Mouse (Mus musculus): ENCODE results near the gene Rft1. TPM values are rescaled to one million over a fixed set of nuclear protein-coding genes. Genes with fewer than 3 reads are reported as not detected.

Rft1 gene
- polyA plus RNA-seq, 1 experiment from 2014 or later, result 4.1 TPM

DNA sequence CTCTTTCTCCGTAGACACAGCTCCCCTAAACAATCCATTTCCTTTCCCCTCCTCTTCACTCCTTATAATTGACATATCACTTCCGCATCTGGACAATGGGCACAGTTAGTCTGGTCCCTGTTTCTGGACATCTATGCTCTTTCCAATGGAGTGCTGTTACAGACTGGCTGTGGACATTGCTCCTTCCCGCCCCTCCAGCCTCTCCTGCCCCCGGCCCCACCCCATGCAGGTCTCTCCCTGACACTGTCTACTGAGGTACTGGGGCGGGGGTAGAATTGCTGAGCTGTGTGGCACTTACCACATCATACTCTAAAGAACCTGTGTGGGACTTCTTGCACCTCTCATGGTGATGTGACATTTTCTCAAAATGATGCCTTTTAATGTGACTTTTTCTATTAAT, 48.9 kb downstream of the Rft1 start:
- H3K9ac ChIP-seq (ENCODE audit: low read depth, low read length), result no peak overlapping the region
- no peaks in the 10 kb centered on the region for H3K27me3 ChIP-seq (ENCODE audit: control insufficient read depth, insufficient read depth, low read depth, low read length)
- H3K4me2 ChIP-seq (ENCODE audit: low read depth, low read length), result no peak overlapping the region
- WGBS (ENCODE audit: insufficient replicate concordance), result 56% methylated on average over 5 of the region's 5 CpGs
- H3K36me3 ChIP-seq (ENCODE audit: control insufficient read depth, insufficient read depth), result no peaks in the 10 kb centered on the region
- H3K4me3 ChIP-seq (ENCODE audit: low read depth, low read length), result no peak overlapping the region
- H3K27ac ChIP-seq (ENCODE audit: low read length), result peak overlapping the region; percentile 79
- H3K9me3 ChIP-seq (replicated peaks; ENCODE audit: control insufficient read depth, low read length), result no peaks in the 10 kb centered on the region
- peaks cover 9% of the 10 kb centered on the region for H3K4me1 ChIP-seq (ENCODE audit: control insufficient read depth, low read depth, low read length)
- peak; percentile 31; the same call in 1 of the 2 replicates for ATAC-seq (ENCODE audit: low read depth)

DNA sequence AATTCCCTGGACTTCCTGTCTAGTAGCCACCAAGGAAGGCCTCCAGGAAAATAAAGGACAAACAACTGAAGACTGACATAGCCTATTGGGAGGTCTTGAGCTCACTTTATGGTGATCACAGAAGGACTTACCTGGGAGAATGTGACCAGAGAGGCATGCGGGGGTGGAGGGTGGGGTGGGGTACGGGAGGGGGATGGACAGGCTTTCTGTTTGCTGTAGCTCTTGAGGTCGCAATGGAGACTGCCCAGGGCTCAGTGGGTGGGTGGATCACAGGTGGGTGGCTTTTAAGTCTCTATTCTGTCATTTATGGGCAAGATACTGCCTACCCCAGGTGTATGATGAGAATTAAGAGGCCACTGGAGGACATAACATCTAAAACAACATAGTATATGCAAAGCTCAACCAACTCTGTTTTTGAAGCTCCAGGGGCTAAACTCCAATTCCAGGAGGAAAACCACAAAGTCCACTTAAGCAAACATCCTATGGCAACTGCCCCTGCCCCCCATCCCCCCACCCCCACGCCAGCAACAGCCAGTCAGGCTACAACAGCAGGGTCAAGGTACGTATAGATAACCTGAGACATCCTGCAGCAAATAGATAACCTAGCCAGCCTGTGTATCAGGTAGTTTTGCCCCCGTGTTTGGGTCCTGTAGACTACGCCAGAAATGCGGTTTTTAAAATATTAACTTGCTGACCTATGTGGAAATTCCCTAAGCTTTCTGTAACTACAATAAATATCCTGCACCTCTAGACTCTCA, 50.1 kb downstream of the Rft1 start:
- Histone ChIP-seq H3K4me1 (ENCODE audit: control insufficient read depth, low read depth, low read length) (peaks cover 9% of the 10 kb centered on the region), H3K27ac (ENCODE audit: low read length) (peak overlapping the region; percentile 79), H3K4me3 (ENCODE audit: low read depth, low read length) (no peak overlapping the region), H3K9me3 (replicated peaks; ENCODE audit: control insufficient read depth, low read length) (no peaks in the 10 kb centered on the region), H3K27me3 (ENCODE audit: control insufficient read depth, insufficient read depth, low read depth, low read length) (no peaks in the 10 kb centered on the region), H3K36me3 (ENCODE audit: control insufficient read depth, insufficient read depth) (no peaks in the 10 kb centered on the region), H3K4me2 (ENCODE audit: low read depth, low read length) (no peak overlapping the region), H3K9ac (ENCODE audit: low read depth, low read length) (no peak overlapping the region)
- 30% methylated on average over 8 of the region's 8 CpGs for WGBS (ENCODE audit: insufficient replicate concordance)
- ATAC-seq (ENCODE audit: low read depth), result peak; percentile 89

DNA sequence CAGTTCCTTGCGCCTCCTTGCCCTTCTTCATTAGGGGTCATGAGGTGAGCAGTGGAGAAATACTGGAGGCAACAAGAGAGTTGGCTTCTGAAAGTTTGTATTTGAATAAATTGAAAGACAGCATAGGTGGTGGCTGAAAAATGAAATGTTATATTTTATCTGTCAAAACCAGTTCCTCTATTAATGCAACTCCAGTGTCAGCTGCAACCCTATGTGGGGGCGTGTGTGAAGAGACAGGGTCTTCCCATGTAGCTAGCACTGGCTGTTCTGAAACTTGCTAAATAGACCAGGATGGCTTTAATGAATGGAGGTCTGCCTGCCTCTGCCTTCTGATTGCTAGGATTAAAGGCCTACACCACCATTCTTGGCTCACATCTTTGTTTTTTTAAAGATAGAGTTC, 57.7 kb downstream of the Rft1 start:
- H3K4me1 ChIP-seq (ENCODE audit: control insufficient read depth, low read depth, low read length), result peaks cover 6% of the 10 kb centered on the region
- no peak overlapping the region for H3K27ac ChIP-seq (ENCODE audit: low read length)
- no peaks in the 10 kb centered on the region for H3K9me3 ChIP-seq (replicated peaks; ENCODE audit: control insufficient read depth, low read length)
- H3K27me3 ChIP-seq (ENCODE audit: control insufficient read depth, insufficient read depth, low read depth, low read length), result peaks cover 10% of the 10 kb centered on the region
- no peak overlapping the region for H3K4me2 ChIP-seq (ENCODE audit: low read depth, low read length)
- no peak overlapping the region for H3K9ac ChIP-seq (ENCODE audit: low read depth, low read length)
- H3K4me3 ChIP-seq (ENCODE audit: low read depth, low read length), result no peak overlapping the region
- ATAC-seq (ENCODE audit: low read depth), result no peak
- no peaks in the 10 kb centered on the region for H3K36me3 ChIP-seq (ENCODE audit: control insufficient read depth, insufficient read depth)
- 70% methylated on average over 2 of the region's 2 CpGs for WGBS (ENCODE audit: insufficient replicate concordance)

DNA sequence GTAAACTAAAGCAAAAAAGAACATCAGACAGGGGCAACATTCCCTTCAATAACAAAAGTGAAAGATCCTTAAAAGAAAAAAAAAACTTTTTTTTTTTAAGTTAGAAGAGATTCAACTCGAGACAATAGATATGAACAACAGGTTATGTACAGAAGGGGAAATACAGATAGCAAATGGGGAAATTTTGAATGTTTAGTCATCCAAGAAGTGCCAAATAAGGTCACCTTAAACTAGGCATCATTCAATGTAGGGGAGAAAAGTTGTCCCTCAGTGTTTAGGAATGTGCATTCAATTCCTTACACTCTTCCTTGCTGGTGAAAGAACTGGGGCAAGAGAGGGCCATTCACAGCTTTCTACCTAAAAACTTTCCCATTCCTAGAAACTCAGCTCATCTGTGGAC, 59.6 kb downstream of the Rft1 start:
- Histone ChIP-seq H3K4me1 (ENCODE audit: control insufficient read depth, low read depth, low read length) (peaks cover 9% of the 10 kb centered on the region), H3K9me3 (replicated peaks; ENCODE audit: control insufficient read depth, low read length) (no peaks in the 10 kb centered on the region), H3K27me3 (ENCODE audit: control insufficient read depth, insufficient read depth, low read depth, low read length) (peaks cover 10% of the 10 kb centered on the region), H3K27ac (ENCODE audit: low read length) (no peak overlapping the region), H3K4me2 (ENCODE audit: low read depth, low read length) (no peak overlapping the region), H3K9ac (ENCODE audit: low read depth, low read length) (no peak overlapping the region), H3K36me3 (ENCODE audit: control insufficient read depth, insufficient read depth) (no peaks in the 10 kb centered on the region), H3K4me3 (ENCODE audit: low read depth, low read length) (no peak overlapping the region)
- 35% methylated on average over 1 of the region's 1 CpGs for WGBS (ENCODE audit: insufficient replicate concordance)
- ATAC-seq (ENCODE audit: low read depth), result no peak

DNA sequence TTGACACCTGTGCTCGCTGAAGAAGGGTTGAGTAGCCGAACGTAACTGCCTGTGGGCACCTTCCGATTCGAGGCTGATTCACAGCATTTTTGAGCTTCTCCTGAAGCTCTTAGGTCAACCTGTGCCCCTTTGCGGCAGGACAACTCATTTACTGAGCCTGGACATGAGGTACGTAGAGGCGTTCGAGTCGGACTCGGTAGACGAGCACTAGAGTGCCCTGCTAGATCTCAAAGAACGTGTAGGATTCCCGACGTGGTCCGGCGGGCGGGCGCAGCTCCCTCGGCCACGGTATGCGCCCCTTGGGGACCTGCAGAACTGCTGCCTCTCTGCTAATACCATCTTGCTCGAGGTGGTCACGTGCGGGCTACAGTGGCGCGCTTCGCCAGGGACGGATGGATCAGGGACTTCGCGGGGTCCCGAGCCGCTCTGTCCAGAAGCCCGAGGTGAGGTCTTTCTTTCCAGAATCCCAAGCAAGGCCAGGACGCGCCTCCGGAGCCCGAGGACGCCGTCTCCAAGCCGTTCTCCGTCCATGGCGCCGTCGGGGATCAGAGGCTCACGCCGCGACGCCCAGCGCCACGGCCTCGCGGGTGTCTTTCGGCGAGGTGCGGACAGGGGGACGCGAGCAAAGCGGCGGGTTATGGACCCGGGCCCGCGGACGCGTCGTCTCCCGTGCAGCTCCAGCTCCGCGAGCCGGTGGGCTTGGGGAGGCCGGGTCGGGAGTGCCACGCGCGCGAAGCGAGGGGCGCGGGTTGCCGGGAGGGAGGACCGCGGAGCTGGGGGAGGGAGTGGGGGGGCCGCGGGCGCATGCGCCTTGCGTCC, 60.8 kb downstream of the Rft1 start, which contains the start of gene Sfmbt1:
Sfmbt1 (plus strand) TSS at position 51 of the 819 bp plus-strand sequence.
- Histone ChIP-seq H3K4me1 (ENCODE audit: control insufficient read depth, low read depth, low read length) (peaks cover 13% of the 10 kb centered on the region), H3K4me3 (ENCODE audit: low read depth, low read length) (peak within 1 kb of the TSS; percentile 95), H3K9ac (ENCODE audit: low read depth, low read length) (peak within 1 kb of the TSS; percentile 90), H3K27me3 (ENCODE audit: control insufficient read depth, insufficient read depth, low read depth, low read length) (peaks cover 10% of the 10 kb centered on the region), H3K27ac (ENCODE audit: low read length) (peak within 1 kb of the TSS; percentile 89), H3K4me2 (ENCODE audit: low read depth, low read length) (peak within 1 kb of the TSS; percentile 99), H3K9me3 (replicated peaks; ENCODE audit: control insufficient read depth, low read length) (no peaks in the 10 kb centered on the region), H3K36me3 (ENCODE audit: control insufficient read depth, insufficient read depth) (no peaks in the 10 kb centered on the region)
- WGBS (ENCODE audit: insufficient replicate concordance), result 3% methylated on average over 82 of the region's 87 CpGs
- ATAC-seq (ENCODE audit: low read depth), result peak; percentile 37

DNA sequence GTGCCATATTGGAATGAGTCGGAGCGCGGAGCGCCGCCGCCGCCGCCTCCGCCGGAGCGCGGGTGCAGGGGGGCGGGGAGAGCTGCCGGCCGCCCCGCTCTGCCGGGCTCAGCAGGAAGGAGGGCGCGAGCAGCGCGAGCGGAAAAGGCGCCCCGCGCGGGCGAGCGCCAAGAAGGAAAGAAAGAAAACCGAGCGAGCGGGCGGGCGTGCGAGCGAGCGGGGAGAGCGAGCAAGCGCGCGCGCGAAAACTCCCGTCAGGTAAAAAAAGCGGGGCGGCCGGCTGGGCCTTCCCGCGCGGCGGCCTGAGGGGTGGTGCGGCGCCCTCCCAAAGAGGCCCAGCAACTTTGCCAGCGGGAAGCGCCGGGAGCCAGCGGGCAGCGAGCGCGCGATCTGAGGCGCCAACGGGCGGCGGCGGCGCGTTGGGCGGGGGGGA, 61.5 kb downstream of the Rft1 start:
- no peaks in the 10 kb centered on the region for H3K9me3 ChIP-seq (replicated peaks; ENCODE audit: control insufficient read depth, low read length)
- peak overlapping the region; percentile 90 for H3K9ac ChIP-seq (ENCODE audit: low read depth, low read length)
- peak overlapping the region; percentile 89 for H3K27ac ChIP-seq (ENCODE audit: low read length)
- peaks cover 10% of the 10 kb centered on the region for H3K27me3 ChIP-seq (ENCODE audit: control insufficient read depth, insufficient read depth, low read depth, low read length)
- H3K36me3 ChIP-seq (ENCODE audit: control insufficient read depth, insufficient read depth), result no peaks in the 10 kb centered on the region
- ATAC-seq (ENCODE audit: low read depth), result peak; percentile 73
- H3K4me1 ChIP-seq (ENCODE audit: control insufficient read depth, low read depth, low read length), result peaks cover 13% of the 10 kb centered on the region
- peak overlapping the region; percentile 95 for H3K4me3 ChIP-seq (ENCODE audit: low read depth, low read length)
- under 1% methylated on average over 56 of the region's 68 CpGs for WGBS (ENCODE audit: insufficient replicate concordance)
- H3K4me2 ChIP-seq (ENCODE audit: low read depth, low read length), result peak overlapping the region; percentile 99

DNA sequence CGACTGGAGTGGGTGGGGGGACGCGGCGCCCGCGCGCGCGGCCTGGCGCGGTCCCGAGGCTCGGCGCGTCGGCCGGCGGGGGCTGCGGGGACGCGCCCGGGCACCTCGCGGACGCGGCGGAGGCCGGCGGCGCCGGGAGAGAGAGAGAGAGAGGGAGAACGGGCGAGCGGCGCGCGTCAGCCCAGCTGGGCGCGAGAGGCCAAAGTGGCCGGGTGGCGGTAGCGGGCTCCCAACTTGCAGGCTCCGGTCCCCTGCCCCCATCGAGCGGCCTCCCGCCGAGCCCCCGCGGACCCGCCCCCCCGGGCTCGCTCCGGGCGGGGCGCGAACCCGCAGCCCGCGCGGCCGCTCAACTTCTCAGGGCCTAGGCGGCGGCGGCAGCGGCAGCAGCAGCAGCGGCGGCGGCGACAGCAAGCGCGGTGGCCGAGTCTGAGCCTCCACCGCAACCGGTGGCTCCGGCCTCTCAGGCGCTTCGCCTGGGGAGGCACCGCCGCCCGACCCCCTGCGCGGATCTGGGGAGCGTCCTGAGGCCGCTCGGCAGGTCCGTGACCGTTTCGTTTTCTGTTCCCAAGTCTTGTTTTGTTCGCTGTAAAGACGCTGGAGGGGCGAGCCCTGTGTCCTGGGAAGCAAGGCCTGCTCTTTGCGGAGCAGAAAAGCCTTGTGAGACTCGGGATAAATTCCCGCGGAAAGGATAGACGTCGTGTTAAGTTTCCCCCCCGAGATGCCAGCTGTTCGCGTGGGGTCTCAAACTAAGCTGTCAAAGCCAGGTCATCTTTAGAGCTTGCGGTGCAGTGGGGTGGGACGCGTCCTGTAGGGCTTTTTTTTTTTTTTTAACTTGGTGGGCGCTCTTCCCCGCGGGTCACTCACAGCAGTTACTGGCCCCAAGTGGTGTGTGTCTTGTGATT, 62.1 kb downstream of the Rft1 start:
- peak overlapping the region; percentile 95 for H3K4me3 ChIP-seq (ENCODE audit: low read depth, low read length)
- WGBS (ENCODE audit: insufficient replicate concordance), result under 1% methylated on average over 58 of the region's 106 CpGs
- peaks cover 10% of the 10 kb centered on the region for H3K27me3 ChIP-seq (ENCODE audit: control insufficient read depth, insufficient read depth, low read depth, low read length)
- peak overlapping the region; percentile 90 for H3K9ac ChIP-seq (ENCODE audit: low read depth, low read length)
- peak overlapping the region; percentile 99 for H3K4me2 ChIP-seq (ENCODE audit: low read depth, low read length)
- ATAC-seq (ENCODE audit: low read depth), result peak; percentile 65
- H3K36me3 ChIP-seq (ENCODE audit: control insufficient read depth, insufficient read depth), result no peaks in the 10 kb centered on the region
- peaks cover 13% of the 10 kb centered on the region for H3K4me1 ChIP-seq (ENCODE audit: control insufficient read depth, low read depth, low read length)
- peak overlapping the region; percentile 89 for H3K27ac ChIP-seq (ENCODE audit: low read length)
- no peaks in the 10 kb centered on the region for H3K9me3 ChIP-seq (replicated peaks; ENCODE audit: control insufficient read depth, low read length)

DNA sequence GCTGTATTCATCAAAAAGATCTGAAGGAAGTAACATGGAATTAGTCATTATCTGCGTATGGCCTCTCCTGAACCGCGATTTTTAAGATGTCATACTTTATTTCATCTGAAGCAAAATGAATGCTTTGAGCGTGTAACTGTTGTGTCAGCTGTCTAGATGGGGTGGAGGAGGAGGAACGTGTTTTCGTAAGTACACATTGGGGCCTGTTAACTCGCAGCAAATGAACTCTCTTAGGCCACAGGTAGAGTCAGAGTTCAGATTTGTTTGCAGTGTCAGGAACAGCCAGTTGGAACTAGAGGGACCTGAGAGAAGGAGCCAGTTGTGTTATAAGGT, 62.8 kb downstream of the Rft1 start:
- Histone ChIP-seq H3K9ac (ENCODE audit: low read depth, low read length) (peak overlapping the region; percentile 90), H3K9me3 (replicated peaks; ENCODE audit: control insufficient read depth, low read length) (no peaks in the 10 kb centered on the region), H3K27me3 (ENCODE audit: control insufficient read depth, insufficient read depth, low read depth, low read length) (peaks cover 10% of the 10 kb centered on the region), H3K36me3 (ENCODE audit: control insufficient read depth, insufficient read depth) (no peaks in the 10 kb centered on the region), H3K4me3 (ENCODE audit: low read depth, low read length) (peak overlapping the region; percentile 95), H3K4me1 (ENCODE audit: control insufficient read depth, low read depth, low read length) (peaks cover 13% of the 10 kb centered on the region), H3K27ac (ENCODE audit: low read length) (peak overlapping the region; percentile 89), H3K4me2 (ENCODE audit: low read depth, low read length) (peak overlapping the region; percentile 99)
- ATAC-seq (ENCODE audit: low read depth), result peak; percentile 58
- 8% methylated on average over 7 of the region's 7 CpGs for WGBS (ENCODE audit: insufficient replicate concordance)
